In the genomic region with DNA sequence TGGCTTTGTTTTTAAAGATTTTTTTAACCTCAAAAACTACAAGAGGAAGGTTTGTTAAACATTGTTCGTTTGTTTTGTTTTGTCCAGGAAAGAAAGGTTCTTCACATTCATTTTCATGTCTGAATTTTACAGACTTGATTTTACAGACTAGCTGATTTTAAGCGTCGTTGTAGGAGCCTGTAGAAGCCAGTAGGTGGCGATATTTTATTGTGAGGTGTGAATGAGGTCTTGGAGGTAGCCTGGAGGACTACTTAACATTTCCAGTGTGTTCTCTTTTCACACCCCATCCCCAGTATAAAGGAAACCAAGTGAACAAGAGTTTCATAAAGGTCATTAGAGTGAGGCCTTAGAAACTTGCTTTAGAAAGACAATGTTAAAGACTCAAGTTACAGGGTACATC, we compare ENCODE assay signal across 9 mouse cellular contexts. TPM values are rescaled to one million over a fixed set of nuclear protein-coding genes. Genes with fewer than 3 reads are reported as not detected.
DNase-seq lines count a peak whose midpoint lies in the region; ATAC-seq and TF ChIP-seq lines count a peak whose summit lies in the region.
"Had no signal": no experiment of that assay in that cellular context is flagged by ENCODE, and none has a peak within 500 bp of the region (broad histone marks: within the 10 kb centered on the region; RNA-seq: fewer than 3 reads in every experiment).

No protein-coding gene starts in this region.

- in situ Hi-C loops in ES-E14 (cut with MboI; ENCODE audit: low sequenced_read_pairs in 2 of 2, unreplicated experiment in 2 of 2): no loop called here

- no peak for TF ChIP-seq CTCF in kidney, adult 2 months (conservative IDR thresholded peaks at IDR 0.05; ENCODE audit: insufficient read depth, insufficient read length, low read depth, low read length)

- H3K27ac ChIP-seq in kidney, adult 2 months (ENCODE audit: insufficient read depth, low read depth, low read length): no peak overlapping the region
- H3K27ac ChIP-seq in ES-E14 (ENCODE audit: insufficient read depth, low read depth, low read length, poor library complexity, severe bottlenecking): no peak overlapping the region
- H3K27ac ChIP-seq: limb, embryonic 15.5 days had no signal

- ATAC-seq in granulocyte monocyte progenitor cell, adult 5-6 weeks (replicated peaks; ENCODE audit: poor library complexity, severe bottlenecking): peak; percentile 50; the same call in 1 of the 2 replicates
- peak; percentile 60; the same call in 1 of the 2 replicates for ATAC-seq in megakaryocyte progenitor cell, adult 5-6 weeks (replicated peaks; ENCODE audit: poor library complexity)

- no peak overlapping the region for H3K4me3 ChIP-seq in kidney, adult 2 months (ENCODE audit: insufficient read depth, low read depth, low read length)
- no peak overlapping the region for H3K4me3 ChIP-seq in ES-E14 (ENCODE audit: insufficient read depth in 1 of 2, low read depth in 1 of 2, low read length in 2 of 2, poor library complexity in 1 of 2, severe bottlenecking in 1 of 2)

- WGBS in kidney, adult 2 months: 3% methylated on average over 4 of the region's 4 CpGs

- no peak overlapping the region for H3K9ac ChIP-seq in ES-E14 (ENCODE audit: insufficient read depth, low read depth, low read length, poor library complexity, severe bottlenecking)
- H3K9ac ChIP-seq: limb, embryonic 15.5 days had no signal

- H3K4me1 ChIP-seq in kidney, adult 2 months (ENCODE audit: control insufficient read depth, insufficient read depth, low read length): no peaks in the 10 kb centered on the region
- no peaks in the 10 kb centered on the region for H3K4me1 ChIP-seq in ES-E14 (ENCODE audit: control insufficient read depth in 2 of 2, insufficient read depth in 2 of 2, low read length in 2 of 2, poor library complexity in 1 of 2)

- H3K36me3 ChIP-seq in kidney, adult 2 months (ENCODE audit: control insufficient read depth, insufficient read depth, low read length): no peaks in the 10 kb centered on the region
- H3K36me3 ChIP-seq in ES-E14 (ENCODE audit: control insufficient read depth, insufficient read depth, low read length, poor library complexity, severe bottlenecking): no peaks in the 10 kb centered on the region
- H3K36me3 ChIP-seq: limb, embryonic 15.5 days had no signal

- no peak for TF ChIP-seq POLR2A in kidney, adult 2 months (IDR thresholded peaks at IDR 0.05; ENCODE audit: low read depth, low read length)

- peak; percentile 52 for DNase-seq in kidney, adult 2 months
- DNase-seq in kidney, adult 11 months: no peak
- peak; percentile 57 for DNase-seq in 416B (ENCODE audit: low read depth)
- peak; percentile 36 for DNase-seq in ES-E14 (ENCODE audit: low read depth, low spot score)
- DNase-seq in MN1 (ENCODE audit: low spot score): no peak
- DNase-seq in spleen, postnatal 36 days (ENCODE audit: low spot score in 2 of 2): no peak

- no peaks in the 10 kb centered on the region; the same call in 1 of the 2 replicates for H3K27me3 ChIP-seq in kidney, adult 2 months (replicated peaks; ENCODE audit: control insufficient read depth, insufficient read depth, low read length)

- no peaks in the 10 kb centered on the region for H3K9me3 ChIP-seq in ES-E14 (ENCODE audit: control insufficient read depth, insufficient read depth, low read depth, low read length)
- H3K9me3 ChIP-seq: limb, embryonic 15.5 days had no signal

TF ChIP-seq in ES-E14, 5 proteins besides CTCF, POLR2A, EP300 and RAD21:
- TF ChIP-seq HCFC1 (IDR thresholded peaks at IDR 0.05; ENCODE audit: borderline replicate concordance, insufficient read depth, low read length): no peak
- TF ChIP-seq MAFK (IDR thresholded peaks at IDR 0.05; ENCODE audit: insufficient read depth, low read depth, low read length): no peak
- TF ChIP-seq CHD2 (IDR thresholded peaks at IDR 0.05; ENCODE audit: low read depth, low read length): no peak

RNA-seq across cellular contexts. Expression of a gene that starts 1.0 kb away (rescaled TPM):
- polyA plus RNA-seq in kidney, adult 2 months (2012; rRNA removed): 0.03 and 0.07 TPM in 2 replicates
- 1.0 and 2.9 TPM in 2 replicates for total RNA-seq in ES-E14 (2012; rRNA removed)
- not detected in 2 replicates for total RNA-seq in granulocyte monocyte progenitor cell, adult 5-6 weeks (2014; fragmentation: Nextera tagmentation)
- total RNA-seq in granulocyte monocyte progenitor cell, adult 5-6 weeks (2017): not detected in 2 replicates
- total RNA-seq in megakaryocyte progenitor cell, adult 5-6 weeks (2015): not detected in 2 replicates
- total RNA-seq in megakaryocyte progenitor cell, adult 5-6 weeks (2017): not detected in 2 replicates

RNA-seq across cellular contexts. Expression of a gene that starts 26.5 kb away (rescaled TPM):
- polyA plus RNA-seq in kidney, adult 2 months (2012; rRNA removed): 0.94 and 1.4 TPM in 2 replicates
- total RNA-seq in ES-E14 (2012; rRNA removed): 0.05 and 0.09 TPM in 2 replicates
- 0.04 TPM in 1 of 2 replicates, not detected in the other for total RNA-seq in granulocyte monocyte progenitor cell, adult 5-6 weeks (2014; fragmentation: Nextera tagmentation)
- not detected in 2 replicates for total RNA-seq in granulocyte monocyte progenitor cell, adult 5-6 weeks (2017)
- not detected in 2 replicates for total RNA-seq in megakaryocyte progenitor cell, adult 5-6 weeks (2015)
- not detected in 2 replicates for total RNA-seq in megakaryocyte progenitor cell, adult 5-6 weeks (2017)

Comparison
In these comparisons a context has a peak if more than half of its experiments do, and no peak if none do; other contexts are left out.
1. DNase-seq: peak in kidney, adult 2 months (single experiment), 416B (single experiment) and ES-E14 (single experiment); none in kidney, adult 11 months (single experiment), MN1 (single experiment) and spleen, postnatal 36 days (0 of 2).